Mouse (Mus musculus) G1E (cell line): ENCODE measurements at regions not wholly inside any gene's neighbourhood (a gene's known extent, or its start where the extent isn't known, plus 50 kb on each side); places are given as distances from the start of the nearest gene placed in this dataset.

Source experiments
- CTCF ChIP-seq: IDR thresholded peaks from 2 replicates; pipeline ENCODE4 v1.5.1; 2012; ENCODE audit warnings: low read depth, low read length, inconsistent platforms, mixed read lengths
- GATA1 ChIP-seq: IDR thresholded peaks from 2 replicates; pipeline ENCODE4 v1.6.1; 2012; ENCODE audit warnings: borderline replicate concordance, low read length, inconsistent platforms, mixed read lengths
- POLR2AphosphoS5 ChIP-seq: IDR thresholded peaks from 2 replicates; pipeline ENCODE4 v1.6.1; 2012; ENCODE audit warnings: low read depth, low read length, inconsistent platforms; ENCODE audit not compliant: insufficient replicate concordance

DNA sequence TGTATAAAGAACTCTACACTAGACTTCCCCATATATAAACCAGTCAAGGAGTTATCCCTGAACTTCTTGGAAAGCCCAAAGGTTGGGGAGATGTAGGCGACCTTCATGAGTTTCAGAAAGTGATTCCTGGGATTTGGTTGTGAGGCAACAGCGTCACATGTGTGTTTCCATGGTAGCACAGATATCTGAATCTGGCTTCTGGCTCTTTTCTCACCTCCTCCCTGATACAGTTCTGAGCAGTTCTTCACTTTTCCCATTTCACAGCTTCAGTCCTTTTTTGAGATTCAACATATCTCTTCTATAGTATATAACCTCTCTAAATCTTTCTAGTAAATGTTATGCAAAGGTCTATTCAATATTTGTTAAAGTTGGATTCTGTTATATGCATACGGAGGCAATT, 65.9 kb downstream of the Kcne4 start:
- TF ChIP-seq CTCF (no peak), GATA1 (no peak), POLR2AphosphoS5 (no peak)
